Mouse (Mus musculus): ENCODE measurements around the gene Msrb2. TPM values are rescaled to one million over a fixed set of nuclear protein-coding genes. Genes with fewer than 3 reads are reported as not detected.

Msrb2 gene
- 10 to 100 TPM; 16.8 to 18.0 (median 17.5) TPM for total RNA-seq (2022)

DNA sequence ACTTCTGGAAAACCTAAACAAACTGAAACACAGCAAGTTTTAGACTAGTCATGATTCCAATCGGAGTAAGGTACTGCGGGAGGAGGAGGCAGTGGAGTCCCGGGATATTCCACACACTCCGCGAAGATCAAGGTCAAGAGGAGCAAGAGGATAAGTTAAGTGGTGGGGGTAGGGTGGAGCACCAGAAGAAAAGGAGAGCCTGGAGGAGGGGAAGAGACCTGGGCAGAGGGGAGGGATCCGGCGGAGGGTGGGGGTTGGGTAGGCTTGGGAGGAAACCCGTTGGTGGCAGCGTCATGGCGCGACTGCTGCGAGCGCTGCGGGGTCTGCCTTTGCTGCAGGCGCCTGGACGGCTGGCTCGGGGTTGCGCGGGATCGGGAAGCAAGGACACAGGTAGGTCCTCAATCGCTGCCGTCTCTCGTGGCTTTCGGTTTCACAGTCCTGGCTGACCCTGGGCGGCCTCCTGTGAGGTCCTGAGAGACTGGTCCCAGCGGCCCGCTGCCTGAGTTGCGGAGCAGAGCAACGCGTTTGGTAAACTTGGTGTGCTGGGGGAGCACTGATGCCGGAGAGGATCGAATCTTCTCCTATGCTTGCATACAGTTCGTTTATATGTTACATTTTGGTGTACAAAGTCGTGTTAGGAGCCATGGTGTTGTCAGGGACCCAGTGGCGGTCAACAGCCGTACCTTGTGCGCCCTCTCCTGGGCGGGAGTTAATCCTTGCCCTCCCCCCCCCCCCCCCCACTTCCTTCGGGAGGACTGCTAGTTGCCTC is at the start of gene Msrb2:
TSS of gene Msrb2 (plus strand) at position 51 of the 769 bp plus-strand sequence.
- peak; percentile 46 to 56 for DNase-seq (ENCODE audit: low spot score in 2 of 2)

DNA sequence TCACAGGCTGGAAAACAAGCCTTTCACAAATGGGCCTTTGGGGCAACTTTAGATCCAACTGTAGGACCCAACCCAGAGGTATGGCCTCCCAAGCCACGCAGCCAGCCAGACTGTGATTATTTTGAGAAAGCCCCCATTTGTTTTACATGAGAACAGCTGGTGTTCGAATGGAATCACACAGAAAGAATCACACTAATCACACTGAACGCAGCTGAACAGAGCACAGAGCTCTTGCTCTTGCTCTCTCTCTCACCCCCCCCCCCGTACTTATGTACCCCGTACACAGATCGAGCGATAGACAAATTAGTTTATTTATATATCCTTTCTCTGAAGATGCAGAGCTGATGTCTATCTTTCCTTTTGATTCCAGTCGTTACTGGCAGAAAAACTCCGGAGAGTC is 48.8 kb upstream of the Msrb2 start:
- DNase-seq (ENCODE audit: low spot score in 2 of 2) = no peak

DNA sequence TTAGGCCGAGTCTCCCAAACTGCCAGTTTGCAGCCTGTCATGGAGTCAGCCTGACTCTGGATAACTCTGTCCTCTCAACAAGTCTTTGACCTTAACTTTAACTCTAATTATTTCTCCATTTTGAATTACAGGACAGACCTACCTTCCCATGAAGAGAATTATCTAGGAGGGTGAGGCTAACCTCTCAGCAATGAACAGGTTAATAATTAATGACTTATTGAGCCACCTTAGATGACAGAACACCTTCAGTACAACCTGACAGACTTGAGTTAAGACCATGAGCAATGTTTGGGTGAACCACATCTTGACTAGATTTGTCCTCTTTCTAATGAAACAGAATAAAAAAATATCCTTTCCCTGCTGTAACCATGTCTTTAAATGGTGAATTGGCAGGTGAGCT is 44.9 kb upstream of the Msrb2 start:
- DNase-seq (ENCODE audit: low spot score in 2 of 2) = no peak

DNA sequence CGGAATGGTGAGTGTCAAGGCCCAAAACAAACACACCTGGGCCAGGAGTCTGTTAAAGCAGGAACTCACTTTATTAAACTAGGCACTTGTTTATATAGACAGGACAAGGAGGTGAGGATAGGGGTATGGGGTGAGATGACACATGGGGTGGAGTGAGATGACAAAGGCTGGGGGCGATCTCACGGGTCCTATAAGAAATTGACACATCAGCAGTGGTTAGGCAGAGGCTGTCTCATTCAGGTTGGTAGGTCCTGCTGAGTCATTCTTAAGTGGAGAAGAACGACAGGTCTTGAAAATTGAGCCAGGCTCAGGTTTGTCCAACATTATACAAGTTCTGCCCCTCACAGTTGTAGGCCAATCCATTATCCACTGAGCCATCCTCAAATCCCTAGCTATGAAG is 43.4 kb upstream of the Msrb2 start:
- DNase-seq (ENCODE audit: low spot score in 2 of 2) = no peak

DNA sequence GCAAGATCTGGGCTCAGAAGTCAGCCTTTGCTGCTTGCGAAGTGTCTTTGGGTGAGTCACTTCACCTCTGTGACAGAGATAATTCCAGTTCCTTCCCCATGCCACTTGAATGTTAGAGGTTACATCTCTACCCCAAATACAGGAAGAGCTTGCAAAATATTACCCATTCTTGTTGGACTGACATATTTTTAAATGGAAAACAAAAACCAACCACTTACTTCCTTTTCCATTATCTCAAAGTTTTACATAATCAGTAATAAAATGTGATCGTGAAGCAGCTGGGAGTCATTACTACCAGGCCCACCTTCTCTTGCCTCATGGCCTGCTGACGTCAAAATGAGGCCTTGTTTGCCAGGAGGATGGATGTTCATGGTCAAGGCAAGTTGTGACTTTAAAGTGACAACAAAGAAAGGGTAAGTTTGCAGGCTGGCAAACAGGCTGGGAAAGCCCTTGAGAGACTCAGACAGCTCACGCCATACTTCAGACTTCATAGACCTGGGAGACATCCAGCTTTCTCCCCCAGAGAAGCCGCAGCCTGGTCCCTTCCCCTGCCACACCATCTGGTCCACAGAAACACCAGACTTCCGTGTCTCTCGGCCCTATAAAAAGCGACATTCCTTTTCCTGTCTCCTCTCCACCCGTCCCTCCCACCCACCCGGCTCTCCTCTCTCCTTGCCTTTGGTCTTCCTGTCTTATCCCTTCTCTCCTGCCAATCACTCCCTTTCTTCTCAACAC is 27.2 kb upstream of the Msrb2 start:
- no peak for DNase-seq (ENCODE audit: low spot score in 2 of 2)

DNA sequence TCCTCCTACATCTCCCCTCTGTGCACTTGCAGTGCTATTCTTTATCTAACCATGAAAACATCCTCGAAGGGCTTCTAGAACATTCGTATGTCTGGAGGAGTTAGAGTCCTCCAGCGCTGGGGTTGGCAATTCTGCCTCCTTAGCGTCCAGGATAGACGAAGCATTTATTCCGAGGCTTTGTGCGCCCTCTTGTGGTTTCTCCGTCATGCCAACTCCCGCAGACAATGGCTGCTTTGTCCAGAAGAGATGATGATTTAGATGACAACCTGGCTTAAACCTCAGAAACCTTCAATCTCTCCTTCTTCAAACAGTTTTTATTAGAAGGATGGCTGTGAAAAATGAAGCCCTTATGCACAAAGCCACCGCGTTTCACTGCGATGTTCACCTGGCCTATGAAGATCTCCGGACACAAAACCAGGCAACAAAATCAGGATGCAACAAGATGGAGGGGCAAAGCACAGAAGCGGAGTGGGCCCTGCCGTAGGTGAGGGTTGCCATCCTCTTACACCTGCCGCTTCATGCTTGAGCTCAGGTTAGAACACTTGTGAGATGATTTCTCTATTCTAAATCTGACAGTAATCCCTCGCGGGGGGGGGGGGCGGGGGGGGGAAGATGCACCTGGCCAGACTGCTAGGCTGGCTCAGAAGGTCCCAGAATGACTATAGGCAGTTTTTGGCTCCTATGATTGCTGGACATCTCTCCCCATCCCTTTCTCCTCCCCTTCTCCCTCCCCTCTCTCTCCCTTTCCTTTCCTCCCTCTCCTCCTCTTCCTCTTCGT is 26.4 kb upstream of the Msrb2 start:
- DNase-seq (ENCODE audit: low spot score in 2 of 2) = peak; percentile 67 to 69

DNA sequence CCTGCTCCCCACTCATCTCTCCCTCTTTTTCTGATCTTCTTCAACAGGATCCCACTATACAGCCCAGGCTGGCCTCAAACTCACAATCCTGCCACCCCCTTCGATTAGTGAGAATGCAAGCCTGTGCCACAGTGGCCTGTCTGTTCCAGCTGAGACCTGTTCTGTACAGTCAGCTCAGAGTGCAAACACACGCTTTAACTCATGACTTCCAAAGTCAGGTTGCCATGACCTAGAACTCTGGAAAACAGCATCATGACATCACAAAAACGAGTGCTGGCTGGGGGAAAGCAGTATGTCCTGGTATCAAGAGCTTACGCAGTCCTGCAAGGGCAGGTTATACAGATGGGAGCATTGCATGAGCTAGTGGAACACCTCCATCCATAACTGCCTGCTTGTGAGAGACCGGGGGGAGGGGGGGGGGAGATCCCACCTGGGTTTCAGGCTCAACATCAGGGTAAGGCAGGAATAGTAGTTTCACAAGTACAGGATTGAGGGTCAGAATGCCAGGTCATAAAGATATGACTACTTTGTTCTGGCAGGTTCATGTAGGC is 25.8 kb upstream of the Msrb2 start:
- no peak for DNase-seq (ENCODE audit: low spot score in 2 of 2)

DNA sequence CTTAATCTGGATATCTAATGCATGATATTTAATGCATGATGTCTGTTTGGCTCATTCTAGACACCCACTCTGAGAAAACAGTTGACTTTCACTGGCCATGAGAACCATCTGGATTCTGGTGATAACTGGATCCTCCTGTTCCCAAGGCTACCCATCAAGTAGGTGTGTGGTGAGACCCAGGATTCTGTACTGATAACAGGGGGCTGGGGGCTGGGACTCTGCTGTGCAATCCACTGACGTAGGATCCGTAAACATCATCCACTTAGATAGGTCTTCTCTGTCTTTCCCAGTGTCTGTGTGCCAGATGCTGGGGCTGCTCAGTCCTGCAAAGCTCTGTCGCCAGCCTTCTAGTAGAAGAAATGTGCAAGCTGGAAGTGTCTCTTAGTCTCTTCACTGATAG is 22.8 kb upstream of the Msrb2 start:
- no peak for DNase-seq (ENCODE audit: low spot score in 2 of 2)

DNA sequence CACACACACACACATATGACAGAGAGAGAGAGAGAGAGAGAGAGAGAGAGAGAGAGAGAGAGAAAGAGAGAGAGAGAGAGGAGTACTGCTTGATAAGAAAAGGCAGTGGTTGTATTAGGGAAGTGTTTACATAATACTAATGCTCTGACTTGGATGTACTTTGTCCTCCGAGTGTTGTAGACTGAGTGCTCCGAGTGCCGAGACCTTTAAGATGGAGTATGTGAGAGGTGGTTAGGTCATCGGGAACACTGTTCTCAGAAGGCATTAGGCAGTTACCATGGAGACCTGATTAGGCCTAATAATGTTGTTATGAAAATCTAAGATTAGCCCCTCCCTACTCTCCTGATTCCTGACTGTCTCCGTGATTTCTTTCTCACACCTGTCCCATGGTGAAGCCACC is 21.1 kb upstream of the Msrb2 start:
- DNase-seq (ENCODE audit: low spot score in 2 of 2) = no peak

DNA sequence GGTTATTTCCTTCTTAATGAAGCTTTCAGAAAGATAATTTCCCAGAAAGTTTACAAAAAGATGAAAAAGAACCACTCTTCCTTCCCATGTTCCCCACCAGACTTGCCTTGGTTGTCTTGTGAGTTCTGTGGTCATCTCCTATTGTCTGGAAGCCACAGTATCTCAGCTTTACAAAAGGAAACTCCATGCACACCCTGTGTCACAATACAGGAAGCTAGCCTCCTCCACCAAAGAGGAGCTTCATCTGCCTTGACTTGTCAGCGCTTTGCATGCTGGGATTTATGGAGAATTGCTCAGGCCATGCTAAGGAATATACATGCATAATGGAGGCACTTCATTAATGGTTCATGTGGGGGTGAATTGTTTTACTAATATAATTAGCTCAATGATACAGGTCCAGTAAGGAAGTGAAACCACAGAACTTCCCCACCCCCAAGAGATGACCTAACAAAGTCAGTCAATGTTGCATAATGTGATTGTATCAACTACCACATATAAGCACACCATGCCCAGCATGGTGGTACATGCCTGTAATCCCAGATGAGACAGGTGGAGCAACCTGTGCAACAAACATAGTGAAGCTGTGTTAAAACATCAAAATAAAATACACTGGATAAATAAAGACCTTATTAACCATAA is 19.5 kb upstream of the Msrb2 start:
- DNase-seq (ENCODE audit: low spot score in 2 of 2) = no peak

DNA sequence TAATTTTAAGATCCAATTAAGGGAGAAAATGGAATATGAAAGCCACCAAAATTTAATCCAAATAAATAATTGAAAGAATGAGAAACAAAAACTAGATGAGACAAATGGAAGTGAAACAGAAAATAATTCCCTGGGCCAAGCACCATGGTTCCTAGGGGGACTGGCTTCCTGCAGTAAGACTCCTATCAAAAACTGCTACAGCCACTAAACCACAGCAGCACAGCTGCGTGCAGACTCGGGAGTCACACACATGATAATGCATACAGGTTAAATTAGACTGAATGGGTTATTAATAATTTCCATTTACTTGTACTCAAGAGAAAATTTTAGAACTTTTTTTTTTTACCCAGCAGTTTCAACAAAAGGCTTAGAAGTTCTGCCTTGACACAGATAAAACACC is 18.1 kb upstream of the Msrb2 start:
- no peak for DNase-seq (ENCODE audit: low spot score in 2 of 2)

DNA sequence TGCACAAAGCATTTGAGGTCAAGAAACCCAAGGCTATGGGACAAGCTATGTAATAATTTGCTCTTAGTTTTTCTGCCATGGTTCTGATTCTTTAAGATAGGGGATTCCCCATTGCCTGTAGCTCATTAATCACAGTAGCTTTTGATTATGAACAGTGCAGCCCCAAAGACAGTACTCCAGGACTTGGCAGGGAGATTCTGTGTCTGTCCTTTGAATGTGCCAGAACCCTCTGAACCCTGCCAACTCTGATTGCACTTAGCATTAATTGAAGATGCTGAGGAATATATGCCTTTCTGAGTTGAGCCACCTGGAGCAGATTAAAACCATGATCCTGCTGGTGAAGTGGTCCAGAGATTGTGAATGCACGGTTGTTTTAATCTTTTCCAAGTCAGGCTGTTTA is 8.4 kb upstream of the Msrb2 start:
- no peak for DNase-seq (ENCODE audit: low spot score in 2 of 2)

DNA sequence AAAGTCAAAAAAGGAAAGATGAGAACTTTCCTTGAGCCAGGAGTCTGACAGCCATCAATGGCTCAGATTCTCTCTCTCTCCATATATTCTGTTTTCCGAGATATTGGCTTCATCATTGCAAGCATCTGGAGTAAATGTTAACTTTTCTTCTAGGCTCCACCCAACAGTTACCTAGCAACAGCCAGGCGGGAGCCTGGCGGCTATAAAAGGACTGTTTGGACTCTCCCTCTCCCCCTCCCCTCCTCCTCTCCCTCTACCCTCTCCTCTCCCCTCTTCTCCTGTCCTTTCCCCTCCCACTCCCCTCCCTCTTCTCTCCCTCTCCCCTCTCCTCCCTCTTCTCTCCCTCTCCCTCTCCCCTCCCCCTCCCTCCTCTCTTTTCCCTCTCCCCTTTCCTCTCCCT is 4.8 kb upstream of the Msrb2 start:
- DNase-seq (ENCODE audit: low spot score in 2 of 2) = no peak

DNA sequence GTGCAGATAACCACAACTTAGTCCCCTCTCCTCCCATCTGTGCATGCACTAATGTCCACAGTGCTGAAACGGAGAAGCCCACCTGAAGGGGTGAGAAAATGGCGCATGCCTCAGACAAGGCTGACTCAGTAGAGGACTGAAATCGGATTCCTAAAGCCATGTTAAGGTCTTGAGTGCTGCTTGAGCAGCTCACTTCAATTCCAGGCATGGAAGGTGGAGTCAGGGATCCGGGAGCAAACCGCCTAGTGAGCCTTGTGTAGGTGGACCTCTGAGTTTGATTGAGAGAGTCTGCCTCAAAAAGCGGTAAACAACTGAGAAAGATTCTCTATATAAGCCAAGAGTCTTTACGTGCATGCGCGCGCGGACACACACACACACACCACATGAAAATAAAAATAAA is 4.1 kb upstream of the Msrb2 start:
- DNase-seq (ENCODE audit: low spot score in 2 of 2) = no peak

DNA sequence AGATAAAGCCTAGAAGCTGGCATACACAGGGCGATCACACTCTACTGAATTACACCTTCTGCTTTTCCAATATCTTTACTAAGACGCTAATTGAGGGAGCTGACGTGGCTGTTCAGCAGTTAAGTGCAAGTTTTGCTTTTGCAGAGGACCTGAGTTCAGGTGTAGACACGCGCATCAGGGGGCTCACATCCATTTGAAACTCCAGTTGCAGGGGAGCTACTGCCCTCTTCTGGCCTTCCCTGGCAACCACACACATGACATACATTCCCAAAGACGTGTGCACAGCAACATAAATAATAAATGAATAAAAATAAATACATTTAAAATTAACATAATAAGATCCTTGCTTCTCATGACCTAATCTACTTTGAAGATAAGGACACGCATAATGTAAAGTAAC is 2.5 kb downstream of the Msrb2 start:
- DNase-seq (ENCODE audit: low spot score in 2 of 2) = no peak

DNA sequence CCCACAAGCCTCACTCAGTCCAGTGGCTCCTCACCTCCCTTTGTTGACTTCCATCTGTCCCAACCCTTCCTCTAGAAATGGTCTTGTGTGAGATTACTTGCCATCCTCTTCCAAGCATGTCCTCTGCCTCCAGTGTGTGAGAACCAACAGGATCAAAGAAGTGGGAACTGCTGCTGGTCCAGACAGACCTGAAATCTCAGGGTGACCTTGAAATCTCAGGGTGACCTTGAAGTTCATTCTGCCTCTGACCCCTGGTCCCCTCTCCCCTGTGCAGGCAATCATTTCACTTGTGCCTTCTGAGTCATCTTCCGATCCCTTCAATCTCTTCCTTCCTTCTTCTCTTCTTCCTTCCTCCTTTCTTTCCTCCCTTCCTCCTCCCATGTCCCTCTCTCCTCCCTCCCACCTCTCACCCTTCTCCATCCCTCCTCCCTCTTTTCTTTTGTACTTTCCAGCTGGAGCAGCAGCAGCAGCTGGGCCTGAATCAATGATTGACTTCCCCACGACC is 9.3 kb downstream of the Msrb2 start:
- no peak for DNase-seq (ENCODE audit: low spot score in 2 of 2)

DNA sequence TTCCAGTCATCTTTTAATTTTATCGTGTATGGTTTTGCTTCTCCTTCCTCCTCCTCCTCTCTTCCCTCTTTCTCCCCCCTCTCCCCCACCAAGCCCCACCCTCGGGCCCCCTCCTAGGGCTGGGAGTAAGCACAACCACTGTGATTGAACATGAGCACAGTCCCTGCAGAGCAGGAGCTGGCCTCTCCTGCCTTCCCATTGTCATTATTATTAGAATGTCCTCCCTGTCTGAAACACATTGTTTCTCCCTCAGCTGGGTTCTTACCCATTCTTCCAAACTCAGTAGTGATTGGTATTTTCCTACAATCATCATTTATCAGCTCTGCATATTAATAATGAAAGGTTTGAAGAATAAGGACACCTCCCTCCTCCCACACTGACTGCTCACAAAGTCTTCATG is 9.7 kb downstream of the Msrb2 start:
- DNase-seq (ENCODE audit: low spot score in 2 of 2) = no peak

DNA sequence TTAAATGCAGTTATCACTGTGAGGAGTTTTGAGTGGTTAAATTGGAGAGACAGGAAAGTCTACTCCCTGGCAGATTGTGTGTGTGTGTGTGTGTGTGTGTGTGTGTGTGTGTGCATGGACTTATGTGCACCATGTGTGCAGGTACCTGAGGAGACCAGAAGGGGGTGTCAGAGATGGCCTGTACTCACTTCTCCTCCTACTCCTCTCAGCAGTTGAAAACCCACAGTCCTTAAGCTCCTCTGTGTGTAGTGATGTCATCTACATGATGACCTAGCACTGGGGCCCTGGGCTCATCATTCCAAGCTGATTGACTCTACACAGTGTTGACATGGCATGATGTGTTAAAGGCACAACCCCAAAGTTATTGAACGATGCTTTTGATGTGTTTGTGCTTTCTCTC is 11.0 kb downstream of the Msrb2 start:
- no peak for DNase-seq (ENCODE audit: low spot score in 2 of 2)

DNA sequence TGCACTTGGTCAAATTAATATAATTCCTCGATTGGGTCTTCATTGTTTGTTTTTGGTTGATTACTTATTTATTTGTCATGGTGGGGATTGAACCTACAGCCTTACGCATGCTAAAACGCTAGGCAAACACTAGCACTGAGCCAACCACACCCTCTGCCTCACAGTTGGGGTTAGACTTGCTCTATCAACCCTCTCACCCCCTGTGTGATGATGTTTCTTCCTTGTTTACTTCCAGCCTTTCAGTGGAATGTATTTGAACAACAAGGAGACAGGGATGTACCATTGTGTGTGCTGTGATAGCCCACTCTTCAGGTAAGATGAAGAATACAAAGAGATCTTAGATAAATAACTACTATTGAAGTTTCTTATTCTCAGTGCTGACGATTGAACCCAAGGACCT is 11.8 kb downstream of the Msrb2 start:
- DNase-seq (ENCODE audit: low spot score in 2 of 2) = no peak

DNA sequence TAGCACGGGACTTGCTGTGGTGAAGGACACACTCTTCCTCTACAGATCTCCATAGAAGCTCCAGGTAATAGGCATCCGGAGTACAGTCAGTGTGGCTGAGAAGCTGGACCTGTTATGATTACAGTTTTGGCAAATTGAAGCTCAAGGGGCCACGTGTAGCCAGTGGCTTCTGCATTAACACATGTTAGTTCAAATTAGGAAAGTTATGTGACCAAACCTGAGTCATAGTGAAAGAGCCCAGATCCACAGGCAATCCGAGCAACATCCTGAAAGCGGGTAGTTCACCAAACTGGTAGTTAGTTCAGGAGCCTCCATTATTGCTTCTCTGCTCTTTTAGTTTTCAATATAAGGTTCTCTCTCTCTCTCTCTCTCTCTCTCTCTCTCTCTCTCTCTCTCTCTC is 14.5 kb downstream of the Msrb2 start:
- no peak for DNase-seq (ENCODE audit: low spot score in 2 of 2)

DNA sequence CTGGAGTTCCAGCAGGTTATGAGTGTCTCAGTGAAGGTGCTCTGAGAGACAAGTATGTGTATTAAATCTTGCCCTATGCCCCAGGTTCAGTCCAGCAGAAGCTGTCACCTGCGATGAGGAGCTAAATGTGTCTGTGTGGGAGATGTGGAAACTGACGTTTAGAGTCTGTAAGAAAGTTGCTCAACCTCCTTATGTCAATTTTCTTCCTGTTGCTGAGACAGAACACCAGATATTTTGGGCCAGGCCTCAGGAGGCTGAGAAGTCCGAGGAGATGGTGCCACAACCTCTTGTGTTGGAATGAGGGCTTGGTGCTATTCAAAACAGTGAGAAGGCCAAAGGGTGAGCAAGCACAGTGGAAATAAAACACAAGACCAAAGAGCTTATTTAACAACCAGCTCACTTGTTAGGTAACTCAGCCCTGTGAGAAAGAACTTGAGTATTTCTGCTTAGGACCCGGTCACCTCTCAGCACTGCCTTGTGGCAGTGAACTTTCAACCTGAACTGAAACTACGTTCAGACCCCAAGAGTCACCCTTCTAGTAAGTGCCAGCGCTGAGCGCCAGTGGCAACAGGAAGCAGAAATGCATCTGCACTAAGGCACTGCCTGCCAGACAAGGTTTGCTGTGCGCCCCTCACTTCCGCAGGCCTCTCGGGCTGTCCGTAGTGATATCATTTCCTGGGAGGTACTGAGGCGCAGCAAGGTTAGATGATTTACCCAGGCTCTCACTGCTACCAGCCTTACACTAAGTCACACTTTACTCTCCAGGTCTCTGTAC is 17.3 kb downstream of the Msrb2 start:
- DNase-seq (ENCODE audit: low spot score in 2 of 2) = no peak

All from gastrocnemius, adult 8-10 months (tissue).